Mouse (Mus musculus): ENCODE results near the gene Rpl13a.
"Not testable (repeated sequence)": the region's sequence is repeated elsewhere in the genome, so short reads cannot be mapped to it uniquely, and the experiment has no call there.

Rpl13a gene

GRCm38 (mm10) chr7:45128624-45129246, at the start of gene Rpl13a:
Gene Rpl13a (minus strand): TSS chr7:45128761.
- in situ Hi-C loops (cut with MboI; ENCODE audit: low pct_unique_long_range_greater_than_20kb in 1 of 2, low sequenced_read_pairs in 2 of 2, unreplicated experiment in 1 of 2), result no loop called here

GRCm38 (mm10) chr7:45176356-45176755, 47.8 kb upstream of the Rpl13a start:
- in situ Hi-C loops (cut with MboI; ENCODE audit: low pct_unique_long_range_greater_than_20kb in 1 of 2, low sequenced_read_pairs in 2 of 2, unreplicated experiment in 1 of 2), result no loop called here

- in situ Hi-C loops (cut with MboI; ENCODE audit: low pct_unique_long_range_greater_than_20kb in 1 of 2, low sequenced_read_pairs in 2 of 2, unreplicated experiment in 1 of 2), result no loop called here
Observed at GRCm38 (mm10) chr7:45175929-45176328, 47.4 kb upstream of the Rpl13a start.

DNA sequence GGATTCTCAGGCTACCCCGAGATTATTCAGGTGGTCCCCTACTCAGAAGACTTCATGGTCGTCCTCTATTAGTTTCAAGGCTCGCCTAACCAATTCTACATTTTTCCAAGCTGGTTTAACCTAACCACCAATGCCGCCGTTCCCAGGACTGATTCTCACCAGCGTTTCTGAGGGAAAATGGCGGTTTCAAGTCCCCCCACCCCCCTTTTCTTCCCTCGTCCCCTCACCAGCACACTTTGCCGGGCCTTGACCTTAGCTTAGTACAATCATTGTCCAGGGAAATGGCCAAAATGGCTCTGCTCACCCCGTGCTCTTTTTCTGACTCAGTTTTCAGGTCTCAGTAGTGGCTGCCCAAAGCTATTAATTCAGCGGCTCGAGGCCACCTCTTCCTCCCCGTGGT, 46.8 kb upstream of the Rpl13a start:
- in situ Hi-C loops (cut with MboI; ENCODE audit: low pct_unique_long_range_greater_than_20kb in 1 of 2, low sequenced_read_pairs in 2 of 2, unreplicated experiment in 1 of 2), result no loop called here

- in situ Hi-C loops (cut with MboI; ENCODE audit: low pct_unique_long_range_greater_than_20kb in 1 of 2, low sequenced_read_pairs in 2 of 2, unreplicated experiment in 1 of 2), result no loop called here
Observed at GRCm38 (mm10) chr7:45174567-45175280, 46.2 kb upstream of the Rpl13a start.

DNA sequence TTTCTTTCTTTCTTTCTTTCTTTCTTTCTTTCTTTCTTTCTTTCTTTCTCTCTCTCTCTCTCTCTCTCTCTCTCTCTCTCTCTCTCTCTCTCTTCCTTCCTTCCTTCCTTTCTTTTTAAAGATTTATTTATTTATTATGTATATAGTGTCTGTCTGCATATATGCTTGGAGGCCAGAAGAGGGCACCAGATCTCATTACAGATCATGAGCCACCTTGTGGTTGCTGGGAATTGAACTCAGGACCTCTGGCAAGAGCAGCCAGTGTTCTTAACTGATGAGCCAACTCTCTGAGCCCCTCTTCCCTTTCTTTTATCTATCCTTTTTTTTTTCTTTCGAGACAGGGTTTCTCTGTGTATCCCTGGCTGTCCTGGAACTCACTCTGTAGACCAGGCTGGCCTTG, 45.2 kb upstream of the Rpl13a start:
- in situ Hi-C loops (cut with MboI; ENCODE audit: low pct_unique_long_range_greater_than_20kb in 1 of 2, low sequenced_read_pairs in 2 of 2, unreplicated experiment in 1 of 2), result not testable (repeated sequence)

DNA sequence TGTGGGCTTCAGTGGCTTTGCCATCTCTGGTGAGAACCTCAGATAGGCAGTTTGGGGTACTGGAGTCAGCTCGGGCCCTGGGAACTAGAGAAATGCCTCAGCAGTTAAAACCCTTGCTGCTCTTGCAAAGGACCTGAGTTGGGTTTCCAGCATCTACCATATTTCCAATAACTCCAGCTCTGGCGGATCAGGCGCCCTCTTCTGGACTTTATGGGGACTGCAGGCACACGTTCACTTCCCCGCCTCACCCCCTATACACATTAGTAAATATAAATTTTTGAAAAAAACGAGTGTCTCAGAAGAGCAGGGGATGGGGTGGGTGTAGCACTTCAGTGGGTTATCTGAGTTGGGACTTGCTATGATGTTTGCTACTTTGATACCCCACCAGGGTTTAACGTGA, 44.4 kb upstream of the Rpl13a start:
- in situ Hi-C loops (cut with MboI; ENCODE audit: low pct_unique_long_range_greater_than_20kb in 1 of 2, low sequenced_read_pairs in 2 of 2, unreplicated experiment in 1 of 2), result no loop called here

DNA sequence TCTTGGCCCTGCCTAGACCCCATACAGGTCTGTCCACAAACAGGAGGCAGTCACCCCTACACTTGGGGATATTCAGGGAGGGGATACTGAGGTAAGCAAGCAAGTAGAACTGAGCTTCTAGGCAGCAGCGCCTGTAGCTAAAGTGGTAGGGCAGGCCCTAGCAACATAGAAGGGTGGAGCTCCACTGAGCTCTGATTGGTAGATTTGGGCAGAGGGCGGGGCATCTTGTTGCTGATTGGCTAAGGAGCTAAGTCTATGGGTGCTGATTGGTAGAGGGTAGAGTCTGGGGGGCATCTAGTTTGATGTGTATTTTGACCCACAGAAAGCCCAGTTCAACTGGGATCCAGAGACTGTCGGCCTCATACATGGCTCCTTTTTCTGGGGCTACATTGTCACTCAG, 40.9 kb upstream of the Rpl13a start:
- in situ Hi-C loops (cut with MboI; ENCODE audit: low pct_unique_long_range_greater_than_20kb in 1 of 2, low sequenced_read_pairs in 2 of 2, unreplicated experiment in 1 of 2), result no loop called here

DNA sequence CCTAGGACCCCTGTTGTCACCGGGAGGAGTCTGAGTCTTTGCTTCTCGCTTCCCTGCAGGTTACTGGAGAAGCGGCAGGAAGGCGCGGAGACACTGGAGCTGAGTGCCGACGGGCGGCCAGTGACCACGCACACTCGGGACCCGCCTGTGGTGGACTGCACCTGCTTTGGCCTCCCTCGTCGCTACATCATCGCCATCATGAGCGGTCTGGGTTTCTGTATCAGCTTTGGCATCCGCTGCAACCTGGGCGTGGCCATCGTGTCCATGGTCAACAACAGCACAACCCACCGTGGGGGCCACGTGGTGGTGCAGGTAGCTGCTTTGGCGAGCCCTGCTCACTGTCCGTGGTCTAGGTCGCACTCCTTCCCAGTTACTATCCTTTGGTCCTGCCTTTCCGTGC, 40.1 kb upstream of the Rpl13a start:
- in situ Hi-C loops (cut with MboI; ENCODE audit: low pct_unique_long_range_greater_than_20kb in 1 of 2, low sequenced_read_pairs in 2 of 2, unreplicated experiment in 1 of 2), result no loop called here

GRCm38 (mm10) chr7:45167761-45168445, 39.3 kb upstream of the Rpl13a start:
- in situ Hi-C loops (cut with MboI; ENCODE audit: low pct_unique_long_range_greater_than_20kb in 1 of 2, low sequenced_read_pairs in 2 of 2, unreplicated experiment in 1 of 2), result no loop called here

GRCm38 (mm10) chr7:45166950-45167401, 38.4 kb upstream of the Rpl13a start:
- in situ Hi-C loops (cut with MboI; ENCODE audit: low pct_unique_long_range_greater_than_20kb in 1 of 2, low sequenced_read_pairs in 2 of 2, unreplicated experiment in 1 of 2), result no loop called here

DNA sequence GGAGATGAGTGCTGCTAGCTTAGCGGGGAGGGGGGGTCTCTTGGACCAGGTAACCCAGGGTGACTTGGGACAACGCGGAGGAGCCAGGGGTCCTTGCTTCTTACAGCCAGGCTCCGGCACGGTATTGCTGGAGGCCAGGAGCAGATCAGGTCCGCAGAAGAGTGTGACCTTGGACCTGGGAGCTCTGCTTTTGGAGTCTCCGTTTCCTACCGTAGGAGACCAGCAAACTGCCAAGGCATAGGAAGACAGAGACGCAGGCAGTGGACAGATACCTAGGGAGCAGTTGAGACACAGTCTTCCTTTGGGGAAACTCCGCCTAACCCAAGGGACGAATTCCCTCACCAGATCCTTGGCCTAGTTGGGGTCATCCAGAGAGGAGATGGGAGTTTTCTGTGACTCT, 37.1 kb upstream of the Rpl13a start:
- in situ Hi-C loops (cut with MboI; ENCODE audit: low pct_unique_long_range_greater_than_20kb in 1 of 2, low sequenced_read_pairs in 2 of 2, unreplicated experiment in 1 of 2), result no loop called here

GRCm38 (mm10) chr7:45164833-45165232, 36.3 kb upstream of the Rpl13a start:
- in situ Hi-C loops (cut with MboI; ENCODE audit: low pct_unique_long_range_greater_than_20kb in 1 of 2, low sequenced_read_pairs in 2 of 2, unreplicated experiment in 1 of 2), result no loop called here

DNA sequence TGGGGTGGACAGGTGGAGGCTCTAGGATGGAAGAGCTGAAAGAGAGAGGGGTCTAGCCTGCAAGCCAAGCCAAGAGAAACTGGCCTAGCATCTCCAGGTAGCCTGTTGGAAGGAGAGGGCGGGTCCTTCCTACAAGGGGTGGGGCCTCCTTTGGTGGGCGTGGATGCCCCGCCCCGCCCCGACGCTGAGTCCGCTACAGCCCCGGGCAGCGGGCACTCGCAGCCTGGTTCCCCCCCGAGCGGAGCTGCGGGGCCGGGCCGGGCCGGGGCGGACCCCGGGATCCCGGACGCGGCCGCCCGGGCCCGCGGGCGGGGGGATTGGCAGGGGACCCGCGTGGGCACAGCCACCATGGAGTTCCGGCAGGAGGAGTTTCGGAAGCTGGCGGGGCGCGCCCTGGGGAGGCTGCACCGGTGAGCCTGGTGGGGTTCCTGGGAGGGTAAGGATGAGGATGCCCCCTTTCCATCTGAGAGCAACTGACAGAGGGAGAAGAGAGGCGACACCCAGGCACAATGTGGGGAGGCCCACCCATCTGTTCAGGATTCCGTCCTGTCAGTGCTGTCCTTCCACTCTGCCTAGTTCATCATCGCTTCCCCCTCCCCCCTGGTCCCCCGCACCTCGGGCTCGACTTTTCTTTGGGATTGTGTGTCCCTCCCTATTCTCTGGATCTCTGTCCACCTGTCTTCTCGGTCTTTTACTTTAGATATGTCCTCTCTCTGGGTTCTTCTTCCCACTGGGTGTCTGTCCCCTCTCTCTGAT, 35.4 kb upstream of the Rpl13a start, which contains the start of gene Slc17a7:
Slc17a7 (plus strand) TSS at position 215 of the 756 bp plus-strand sequence.
- in situ Hi-C loops (cut with MboI; ENCODE audit: low pct_unique_long_range_greater_than_20kb in 1 of 2, low sequenced_read_pairs in 2 of 2, unreplicated experiment in 1 of 2), result no loop called here

GRCm38 (mm10) chr7:45162996-45163615, 34.5 kb upstream of the Rpl13a start:
- in situ Hi-C loops (cut with MboI; ENCODE audit: low pct_unique_long_range_greater_than_20kb in 1 of 2, low sequenced_read_pairs in 2 of 2, unreplicated experiment in 1 of 2), result no loop called here

- in situ Hi-C loops (cut with MboI; ENCODE audit: low pct_unique_long_range_greater_than_20kb in 1 of 2, low sequenced_read_pairs in 2 of 2, unreplicated experiment in 1 of 2), result no loop called here
Observed at GRCm38 (mm10) chr7:45162551-45162950, 34.0 kb upstream of the Rpl13a start.

DNA sequence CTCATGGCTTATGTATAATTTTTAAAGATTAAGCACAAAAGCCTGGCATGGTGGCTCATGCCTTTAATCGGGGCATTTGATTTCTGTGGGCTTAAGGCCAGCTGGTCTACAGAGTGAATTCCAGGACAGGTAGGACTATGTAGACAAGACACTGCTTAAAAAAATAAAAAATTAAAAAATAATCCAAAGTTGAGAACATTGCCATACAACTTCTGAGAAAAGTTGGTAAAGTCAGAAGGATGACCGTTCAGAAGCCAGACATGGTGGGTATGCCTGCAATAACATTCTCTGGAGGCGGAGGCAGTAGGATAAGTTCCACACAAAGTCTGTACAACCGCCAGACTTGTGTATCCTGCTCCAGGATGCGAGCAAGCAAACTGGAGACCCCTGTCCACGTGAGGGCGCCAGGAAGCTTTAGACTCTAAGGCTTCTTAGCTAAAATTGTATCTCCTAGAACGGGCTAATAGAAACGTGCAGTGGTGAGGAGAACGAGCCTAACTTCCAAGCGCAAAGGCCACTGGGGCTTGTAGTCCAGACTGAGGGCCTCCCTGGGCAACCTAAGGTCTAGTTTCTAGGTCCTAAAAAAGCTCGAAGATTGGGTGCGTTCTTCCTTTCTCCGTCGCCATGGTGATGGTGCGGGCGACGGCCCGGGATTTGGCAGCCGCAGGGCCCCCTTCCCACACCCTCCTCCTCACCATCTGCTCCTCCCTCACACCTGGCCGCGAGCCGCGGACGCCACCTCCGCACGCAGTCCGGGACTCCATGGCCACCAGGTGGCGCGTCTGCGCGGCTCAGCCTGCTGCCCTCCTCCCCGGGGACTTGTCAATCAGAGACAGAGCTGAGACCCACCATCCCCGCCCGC, 33.3 kb upstream of the Rpl13a start:
- in situ Hi-C loops (cut with MboI; ENCODE audit: low pct_unique_long_range_greater_than_20kb in 1 of 2, low sequenced_read_pairs in 2 of 2, unreplicated experiment in 1 of 2), result no loop called here

DNA sequence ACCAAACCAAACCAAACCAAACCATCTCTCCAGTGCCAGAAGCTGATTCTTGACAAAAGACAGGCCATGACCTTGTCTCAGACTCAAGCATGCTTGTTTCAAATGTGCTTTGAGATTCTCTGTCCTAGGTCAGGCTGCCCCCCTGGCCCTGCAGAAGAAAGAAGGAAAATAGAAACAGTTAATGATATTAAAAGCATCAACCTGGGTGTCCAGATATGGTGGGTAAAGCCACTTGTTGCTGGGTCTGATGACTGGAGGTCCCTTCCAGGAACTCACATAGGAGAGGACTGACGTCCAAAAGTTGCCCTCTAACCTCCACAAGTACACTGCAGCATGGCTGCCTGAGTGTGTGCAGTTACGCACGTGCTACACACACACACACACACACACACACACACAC, 32.3 kb upstream of the Rpl13a start:
- in situ Hi-C loops (cut with MboI; ENCODE audit: low pct_unique_long_range_greater_than_20kb in 1 of 2, low sequenced_read_pairs in 2 of 2, unreplicated experiment in 1 of 2), result no loop called here

Data from mouse embryonic stem cell (cell line).